Mouse (Mus musculus): ENCODE measurements around the gene Prrc2b.

The Prrc2b gene

GRCm38 (mm10) chr2:32189060-32189681, 38.3 kb downstream of the Prrc2b start:
- no peak for DNase-seq

GRCm38 (mm10) chr2:32190620-32191019, 39.7 kb downstream of the Prrc2b start:
- DNase-seq = no peak

- DNase-seq = no peak
Measured at GRCm38 (mm10) chr2:32191872-32192507, 41.1 kb downstream of the Prrc2b start.

DNA sequence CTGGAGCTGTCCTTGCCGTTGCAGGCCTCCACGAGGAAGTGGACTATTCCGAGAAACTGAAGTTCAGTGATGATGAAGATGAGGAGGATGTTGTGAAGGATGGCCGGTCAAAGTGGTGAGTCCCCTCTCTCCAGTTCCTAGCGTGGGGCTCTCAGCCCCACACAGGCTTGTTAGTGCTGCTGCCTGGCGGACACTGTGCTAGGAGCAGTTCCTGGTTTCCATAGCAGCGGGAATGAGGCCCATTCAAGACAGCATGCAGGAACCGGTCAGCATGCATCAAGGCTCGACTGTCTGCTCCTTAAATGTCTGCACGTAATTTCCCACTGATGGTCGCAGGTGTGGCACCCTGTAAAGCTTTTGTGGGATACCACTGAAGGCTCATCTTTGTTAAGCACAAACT, 48.1 kb downstream of the Prrc2b start:
- no peak for DNase-seq

- DNase-seq = no peak
Measured at GRCm38 (mm10) chr2:32200033-32200432, 49.2 kb downstream of the Prrc2b start.

DNA sequence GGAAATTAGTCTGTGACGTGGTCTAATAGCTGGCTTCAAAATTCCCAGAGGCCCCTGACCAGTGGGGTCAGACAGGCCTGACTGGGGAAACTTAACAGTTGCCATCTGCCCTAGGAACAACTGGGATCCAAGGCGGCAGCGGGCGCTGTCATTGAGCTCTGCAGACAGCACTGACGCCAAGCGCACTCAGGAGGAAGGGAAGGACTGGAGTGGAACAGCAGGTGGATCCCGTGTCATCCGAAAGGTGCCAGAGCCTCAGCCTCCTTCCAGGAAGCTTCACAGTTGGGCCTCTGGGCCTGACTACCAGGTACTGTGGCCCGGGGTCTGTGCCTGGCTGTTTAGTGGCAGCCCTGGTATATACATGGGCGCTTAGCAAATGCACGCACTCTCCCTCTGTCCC, 49.8 kb downstream of the Prrc2b start:
- no peak for DNase-seq

DNA sequence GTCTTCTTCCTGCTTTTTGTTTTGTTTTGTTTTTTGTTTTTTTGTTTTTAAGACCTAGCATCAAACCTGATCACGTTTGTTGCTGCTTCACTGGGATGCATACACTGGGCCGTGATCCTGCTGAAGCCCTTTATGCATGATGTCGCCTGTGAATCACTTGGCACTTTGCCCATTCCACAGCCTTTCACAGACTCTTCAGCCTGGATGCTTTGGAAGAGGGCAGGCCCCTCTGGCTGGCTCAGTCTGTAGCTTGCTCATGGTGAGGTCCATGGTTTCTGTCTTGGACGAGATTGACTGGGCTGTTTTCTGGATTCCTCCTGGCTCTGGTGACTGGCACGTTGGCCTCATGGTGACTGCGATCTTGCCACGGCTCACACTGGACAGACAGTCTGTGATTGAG, 50.6 kb downstream of the Prrc2b start:
- no peak for DNase-seq

DNA sequence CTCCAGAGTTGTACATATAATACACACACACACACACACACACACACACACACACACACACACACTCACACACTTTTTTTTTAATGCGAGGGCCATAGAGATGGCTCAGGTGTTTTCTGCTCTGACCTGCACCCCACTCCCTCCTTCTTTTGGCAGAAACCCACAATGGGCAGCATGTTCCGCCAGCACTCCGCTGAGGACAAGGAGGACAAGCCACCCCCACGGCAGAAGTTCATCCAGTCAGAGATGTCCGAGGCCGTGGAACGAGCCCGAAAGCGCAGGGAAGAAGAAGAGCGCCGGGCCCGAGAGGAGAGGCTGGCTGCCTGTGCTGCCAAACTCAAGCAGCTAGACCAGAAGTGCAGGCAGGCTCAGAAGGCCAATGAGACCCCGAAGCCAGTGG, 53.0 kb downstream of the Prrc2b start:
- DNase-seq = no peak

- no peak for DNase-seq
Measured at GRCm38 (mm10) chr2:32207682-32208081, 56.8 kb downstream of the Prrc2b start.

- DNase-seq = no peak
Measured at GRCm38 (mm10) chr2:32211689-32212088, 60.8 kb downstream of the Prrc2b start.

DNA sequence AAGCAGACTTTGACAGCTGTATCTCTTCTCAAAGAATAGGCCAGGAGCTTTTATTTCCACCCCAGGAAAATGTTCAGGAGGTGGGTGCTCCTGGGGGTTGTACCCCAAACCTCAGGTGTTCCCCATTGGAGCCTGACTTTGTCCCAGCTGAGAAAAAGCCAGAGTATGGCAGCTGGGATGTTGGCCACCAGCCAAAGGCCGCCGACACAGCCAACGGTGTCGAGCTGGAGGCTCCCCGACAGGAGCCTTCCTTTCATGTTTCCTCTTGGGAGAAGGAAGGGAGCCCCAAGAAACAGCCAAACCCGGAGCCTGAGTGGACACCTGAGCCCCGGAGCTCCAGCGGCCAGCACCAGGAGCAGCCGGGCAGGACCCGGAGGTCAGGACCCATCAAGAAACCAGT, 62.1 kb downstream of the Prrc2b start:
- DNase-seq = no peak

- DNase-seq = no peak
Measured at GRCm38 (mm10) chr2:32215576-32215975, 64.7 kb downstream of the Prrc2b start.

- DNase-seq = no peak
Measured at GRCm38 (mm10) chr2:32216506-32216905, 65.6 kb downstream of the Prrc2b start.

DNA sequence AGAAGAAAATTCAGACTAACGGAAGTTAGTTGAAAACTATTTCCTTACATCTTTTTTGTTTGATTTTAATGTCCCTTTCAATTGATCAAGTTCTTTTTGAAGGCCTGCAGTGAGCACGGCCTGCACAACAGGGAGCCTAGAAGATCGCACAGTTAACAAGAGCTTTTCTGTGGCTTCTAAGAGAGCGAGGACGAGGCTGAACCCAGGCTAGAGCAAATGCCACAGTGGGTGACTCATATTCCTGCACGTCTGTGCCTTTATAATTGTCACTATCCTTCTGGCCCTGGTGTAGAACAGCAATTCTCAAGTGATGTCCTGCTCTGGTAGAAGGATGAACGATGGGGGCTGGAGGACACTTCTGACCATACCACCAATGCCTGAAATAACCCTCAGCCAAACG, 66.8 kb downstream of the Prrc2b start:
- DNase-seq = no peak

DNA sequence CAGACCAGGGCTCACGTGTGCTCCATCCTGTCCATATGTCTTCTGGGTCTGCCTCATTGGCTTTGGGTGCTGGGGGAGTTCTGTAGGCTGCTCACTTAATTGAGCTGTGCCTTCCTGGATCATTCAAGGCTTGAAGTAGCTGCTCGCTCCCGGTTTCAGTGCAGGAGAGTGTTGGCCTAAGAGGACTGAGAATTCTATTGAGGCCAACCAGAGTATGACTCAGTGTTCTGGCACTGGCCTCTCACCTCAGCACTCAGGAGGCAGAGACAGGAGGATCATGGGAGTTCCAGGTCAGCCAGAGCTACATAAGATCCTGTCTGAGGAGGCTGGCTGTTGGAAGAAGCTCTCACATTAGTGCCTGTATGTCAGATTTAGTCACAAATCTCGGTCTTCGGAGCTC, 67.2 kb downstream of the Prrc2b start:
- no peak for DNase-seq

- DNase-seq = no peak
Measured at GRCm38 (mm10) chr2:32218541-32219334, 67.9 kb downstream of the Prrc2b start.

- no peak for DNase-seq
Measured at GRCm38 (mm10) chr2:32219501-32219900, 68.6 kb downstream of the Prrc2b start.

DNA sequence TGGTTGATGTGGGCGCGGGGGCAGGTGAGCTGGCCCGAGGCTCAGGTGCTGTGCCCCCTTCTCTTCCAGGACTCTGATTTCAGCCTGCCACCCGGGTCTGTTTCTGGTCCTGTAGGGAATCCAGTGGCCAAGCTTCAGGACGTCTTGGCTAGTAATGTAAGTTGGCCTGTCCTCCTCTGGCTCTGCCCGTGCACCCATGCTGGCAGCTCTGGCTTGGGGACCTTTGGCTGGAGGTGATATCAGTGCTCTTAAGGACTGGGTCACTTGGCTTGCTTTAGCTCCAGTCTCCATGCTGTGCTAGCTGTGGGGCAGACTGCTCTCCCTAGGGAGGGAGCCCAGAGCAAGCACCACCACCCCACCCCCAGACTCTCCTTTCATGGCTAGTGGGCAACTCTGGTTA, 69.1 kb downstream of the Prrc2b start:
- DNase-seq = no peak

- DNase-seq = no peak
Measured at GRCm38 (mm10) chr2:32220969-32221368, 70.1 kb downstream of the Prrc2b start.

GRCm38 (mm10) chr2:32221577-32221976, 70.7 kb downstream of the Prrc2b start:
- no peak for DNase-seq

GRCm38 (mm10) chr2:32222057-32222456, 71.2 kb downstream of the Prrc2b start:
- DNase-seq = no peak

DNA sequence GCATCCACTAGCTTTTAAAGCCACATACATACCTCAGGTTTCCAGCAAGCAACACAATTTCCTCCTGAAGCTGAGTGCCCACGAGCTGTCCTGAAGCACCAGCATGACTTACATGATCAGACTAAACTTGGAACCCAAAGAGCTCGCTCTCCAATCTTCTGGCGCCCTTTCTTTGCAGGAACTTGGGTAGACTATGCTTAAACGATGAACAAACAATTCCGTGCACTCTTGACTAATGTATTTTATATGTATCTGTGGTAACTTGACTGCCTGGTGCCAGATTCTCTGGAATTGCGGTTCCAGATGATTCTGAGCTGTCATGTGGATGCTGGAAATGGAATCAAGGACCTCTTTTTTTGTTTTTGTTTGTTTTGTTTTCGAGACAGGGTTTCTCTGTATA, 84.6 kb downstream of the Prrc2b start:
- DNase-seq = no peak

DNA sequence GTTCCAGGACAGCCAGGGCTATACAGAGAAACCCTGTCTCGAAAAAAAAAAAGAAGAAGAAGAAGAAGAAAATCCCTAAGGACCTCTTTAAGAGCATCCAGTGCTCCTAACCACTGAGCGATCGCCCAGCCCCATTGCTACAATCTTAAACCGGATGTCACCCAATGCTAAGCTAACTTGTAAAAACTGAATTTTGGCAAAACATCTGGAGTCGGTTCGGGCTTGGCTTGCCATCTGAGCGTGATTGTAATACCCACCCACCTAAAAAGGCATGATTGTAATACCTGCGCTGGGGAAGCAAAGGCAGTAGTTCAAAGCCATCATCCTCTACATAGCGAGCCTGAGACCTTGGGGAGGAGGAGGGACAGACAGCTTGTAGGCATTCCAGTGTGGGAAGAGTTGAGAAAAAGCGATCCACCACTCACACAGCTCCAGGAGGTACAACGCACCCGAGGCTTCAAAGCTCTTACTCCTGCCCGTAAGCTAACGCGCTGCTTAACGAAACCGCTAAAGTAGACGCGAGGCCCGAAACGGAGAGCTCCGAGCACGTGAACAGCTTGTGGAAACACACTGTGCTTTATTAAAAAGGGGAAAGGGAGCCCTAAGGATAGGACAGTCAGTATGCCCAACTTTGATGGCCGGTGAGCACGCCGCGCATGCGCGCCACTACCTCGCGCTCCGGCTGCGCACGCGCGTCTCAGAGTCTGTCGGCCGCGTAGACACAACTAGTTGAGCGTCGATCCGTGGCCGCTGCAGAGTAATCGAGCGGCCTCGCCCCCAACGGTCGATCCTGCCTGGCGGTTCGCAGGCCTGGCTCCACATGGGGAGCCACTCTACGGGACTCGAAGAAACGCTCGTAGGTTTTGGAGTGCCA, 85.2 kb downstream of the Prrc2b start, which contains the start of gene Pomt1:
Gene Pomt1, plus strand, starts transcription at position 705 of the 874 bp plus-strand sequence.
- peak; percentile 92 for DNase-seq

All from right cerebral cortex, adult 18-20 months (tissue).